8 mouse cellular contexts compared by ENCODE assay signal in the genomic region with DNA sequence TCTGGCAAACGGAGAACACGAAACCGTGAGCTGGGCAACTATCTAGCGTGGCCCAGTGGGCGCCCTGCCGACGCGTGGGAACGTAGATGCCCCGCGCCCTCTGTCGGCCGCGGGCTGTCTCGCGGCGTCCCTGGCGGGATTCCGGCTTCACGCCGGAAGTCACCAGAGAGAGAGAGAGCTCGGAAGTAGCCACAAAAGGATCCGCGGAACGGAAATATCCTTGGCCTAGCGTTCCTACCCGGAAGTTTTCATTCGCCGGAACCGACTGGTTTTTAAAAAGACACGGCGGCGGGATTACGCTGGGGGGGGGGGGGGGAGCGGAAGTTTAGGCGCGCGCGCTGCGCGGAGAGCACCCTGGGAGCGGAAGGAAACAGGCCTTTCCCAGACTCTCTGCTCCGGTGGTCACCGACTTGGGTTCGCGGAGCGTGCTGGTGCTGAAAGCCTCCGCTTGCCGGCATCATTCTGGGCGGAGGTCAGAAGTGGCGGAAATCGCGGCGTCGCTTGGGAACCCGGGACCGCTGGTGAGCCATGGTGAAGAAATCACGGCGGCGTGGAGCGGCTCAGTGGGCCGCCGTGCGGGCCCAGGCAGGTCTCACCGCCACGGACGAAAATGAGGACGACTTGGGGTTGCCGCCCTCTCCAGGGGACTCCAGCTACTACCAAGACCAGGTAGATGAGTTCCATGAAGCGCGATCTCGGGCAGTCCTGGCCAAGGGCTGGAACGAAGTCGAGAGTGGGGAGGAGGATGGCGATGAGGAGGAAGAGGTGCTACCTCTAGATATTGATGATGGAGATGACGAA. TPM values are rescaled to one million over a fixed set of nuclear protein-coding genes. Genes with fewer than 3 reads are reported as not detected.
A peak's percentile ranks its signal among the peaks of the same experiment; 100 is the strongest.
DNase-seq lines count a peak whose midpoint lies in the region; ATAC-seq and TF ChIP-seq lines count a peak whose summit lies in the region.

Gene Utp3 (plus strand): TSS at position 377 of the 801 bp plus-strand sequence.

- no peak; the same call in 1 of the 2 replicates for TF ChIP-seq CTCF in E14TG2a.4 (conservative IDR thresholded peaks at IDR 0.05; ENCODE audit: low read length)
- TF ChIP-seq CTCF in heart, postnatal 0 days (IDR thresholded peaks at IDR 0.05; ENCODE audit: low read depth), result peak; percentile 83
- TF ChIP-seq CTCF in testis, adult 2 months (IDR thresholded peaks at IDR 0.05; ENCODE audit: control insufficient read depth, insufficient read depth, insufficient replicate concordance, low read depth, low read length), result peak; percentile 62

- peak; percentile 90 for TF ChIP-seq EP300 in heart, postnatal 0 days (IDR thresholded peaks at IDR 0.05; ENCODE audit: low read depth)

- H3K4me2 ChIP-seq in forebrain, embryonic 12.5 days, result peak within 1 kb of the TSS; percentile 90
- H3K4me2 ChIP-seq in heart, postnatal 0 days (ENCODE audit: low read depth, low read length), result peak within 1 kb of the TSS; percentile 79
- peak within 1 kb of the TSS; percentile 77 for H3K4me2 ChIP-seq in liver, embryonic 16.5 days (ENCODE audit: low read depth, low read length)
- peak within 1 kb of the TSS; percentile 88 for H3K4me2 ChIP-seq in neural tube, embryonic 13.5 days

- peak within 1 kb of the TSS; percentile 91 for H3K27ac ChIP-seq in forebrain, embryonic 12.5 days
- H3K27ac ChIP-seq in heart, postnatal 0 days (ENCODE audit: low read depth), result peak within 1 kb of the TSS; percentile 96
- peak within 1 kb of the TSS; percentile 85 for H3K27ac ChIP-seq in liver, embryonic 16.5 days (ENCODE audit: low read length)
- H3K27ac ChIP-seq in neural tube, embryonic 13.5 days (replicated peaks), result peak within 1 kb of the TSS; percentile 90
- peak within 1 kb of the TSS; percentile 93 for H3K27ac ChIP-seq in testis, adult 2 months (ENCODE audit: control insufficient read depth, insufficient read depth, low read depth, low read length)

- peak; percentile 97 for ATAC-seq in forebrain, embryonic 12.5 days (ENCODE audit: low FRiP score)
- ATAC-seq in heart, postnatal 0 days (ENCODE audit: insufficient read depth, low read depth), result peak; percentile 94
- ATAC-seq in liver, embryonic 16.5 days (ENCODE audit: low read depth), result peak; percentile 94
- peak; percentile 97 for ATAC-seq in neural tube, embryonic 13.5 days (ENCODE audit: low read depth)

- H3K9me3 ChIP-seq in E14TG2a.4 (ENCODE audit: low read length), result no peaks in the 10 kb centered on the region
- no peaks in the 10 kb centered on the region for H3K9me3 ChIP-seq in forebrain, embryonic 12.5 days
- H3K9me3 ChIP-seq in heart, postnatal 0 days (replicated peaks; ENCODE audit: control insufficient read depth, low read length), result no peaks in the 10 kb centered on the region
- no peaks in the 10 kb centered on the region for H3K9me3 ChIP-seq in liver, embryonic 16.5 days (replicated peaks; ENCODE audit: control insufficient read depth, low read length)
- no peaks in the 10 kb centered on the region for H3K9me3 ChIP-seq in neural tube, embryonic 13.5 days

- H3K4me3 ChIP-seq in E14TG2a.4 (replicated peaks; ENCODE audit: low read length), result peak within 1 kb of the TSS; percentile 100
- H3K4me3 ChIP-seq in forebrain, embryonic 12.5 days (replicated peaks), result peak within 1 kb of the TSS; percentile 86
- peak within 1 kb of the TSS; percentile 84 for H3K4me3 ChIP-seq in heart, postnatal 0 days (ENCODE audit: low read depth, low read length)
- peak within 1 kb of the TSS; percentile 89 for H3K4me3 ChIP-seq in liver, embryonic 16.5 days (ENCODE audit: low read depth, low read length)
- peak within 1 kb of the TSS; percentile 90 for H3K4me3 ChIP-seq in neural tube, embryonic 13.5 days
- peak within 1 kb of the TSS; percentile 92 for H3K4me3 ChIP-seq in testis, adult 2 months (ENCODE audit: control insufficient read depth, low read depth, low read length)

- peak within 1 kb of the TSS; percentile 92 for H3K9ac ChIP-seq in forebrain, embryonic 12.5 days
- H3K9ac ChIP-seq in heart, postnatal 0 days (replicated peaks; ENCODE audit: low read depth, low read length), result peak within 1 kb of the TSS; percentile 89
- H3K9ac ChIP-seq in liver, embryonic 16.5 days (ENCODE audit: low read depth, low read length), result peak within 1 kb of the TSS; percentile 83
- peak within 1 kb of the TSS; percentile 79 for H3K9ac ChIP-seq in neural tube, embryonic 13.5 days

- under 1% methylated on average over 76 of the region's 76 CpGs for WGBS in forebrain, embryonic 12.5 days
- WGBS in heart, postnatal 0 days, result under 1% methylated on average over 75 of the region's 76 CpGs
- WGBS in liver, embryonic 16.5 days (ENCODE audit: insufficient replicate concordance), result under 1% methylated on average over 76 of the region's 76 CpGs
- under 1% methylated on average over 71 of the region's 76 CpGs for WGBS in neural tube, embryonic 13.5 days

- DNase-seq in c-Kit-positive CD71-positive TER-119-positive erythroid progenitor cells, embryonic 14.5 days (ENCODE audit: low spot score), result peak; percentile 100
- peak; percentile 95 for DNase-seq in heart, postnatal 0 days (ENCODE audit: low spot score)
- DNase-seq in kidney, postnatal 4 days, result peak; percentile 96 to 97

- no peaks in the 10 kb centered on the region for H3K27me3 ChIP-seq in E14TG2a.4 (ENCODE audit: insufficient read depth, low read length)
- H3K27me3 ChIP-seq in forebrain, embryonic 12.5 days, result no peaks in the 10 kb centered on the region
- H3K27me3 ChIP-seq in heart, postnatal 0 days (ENCODE audit: control insufficient read depth, insufficient read depth, low read length), result no peaks in the 10 kb centered on the region
- no peaks in the 10 kb centered on the region for H3K27me3 ChIP-seq in liver, embryonic 16.5 days (ENCODE audit: control insufficient read depth, insufficient read depth, low read depth, low read length)
- H3K27me3 ChIP-seq in neural tube, embryonic 13.5 days, result no peaks in the 10 kb centered on the region
- no peaks in the 10 kb centered on the region for H3K27me3 ChIP-seq in testis, adult 2 months (ENCODE audit: control insufficient read depth, insufficient read depth, low read length)

- peaks cover 43% of the 10 kb centered on the region for H3K4me1 ChIP-seq in E14TG2a.4 (replicated peaks; ENCODE audit: low read depth, low read length)
- H3K4me1 ChIP-seq in forebrain, embryonic 12.5 days, result peaks cover 23% of the 10 kb centered on the region
- peaks cover 19% of the 10 kb centered on the region for H3K4me1 ChIP-seq in heart, postnatal 0 days (ENCODE audit: control insufficient read depth, insufficient read depth)
- peaks cover 15% of the 10 kb centered on the region for H3K4me1 ChIP-seq in liver, embryonic 16.5 days (ENCODE audit: control insufficient read depth, low read depth, low read length)
- peaks cover 23% of the 10 kb centered on the region for H3K4me1 ChIP-seq in neural tube, embryonic 13.5 days (replicated peaks)
- H3K4me1 ChIP-seq in testis, adult 2 months (ENCODE audit: control insufficient read depth, insufficient read depth, low read length), result peaks cover 5% of the 10 kb centered on the region

- peaks cover 32% of the 10 kb centered on the region for H3K36me3 ChIP-seq in E14TG2a.4 (ENCODE audit: insufficient read depth, low read length)
- 0 out of 2 replicates have a peak, but pooled peaks cover 9% of the 10 kb centered on the region for H3K36me3 ChIP-seq in forebrain, embryonic 12.5 days (replicated peaks)
- H3K36me3 ChIP-seq in heart, postnatal 0 days (replicated peaks; ENCODE audit: control insufficient read depth, insufficient read depth, low read length), result no peaks in the 10 kb centered on the region
- H3K36me3 ChIP-seq in liver, embryonic 16.5 days (ENCODE audit: control insufficient read depth, insufficient read depth), result no peaks in the 10 kb centered on the region
- H3K36me3 ChIP-seq in neural tube, embryonic 13.5 days, result peaks cover 7% of the 10 kb centered on the region; the same call in 1 of the 2 replicates
- H3K36me3 ChIP-seq in testis, adult 2 months (ENCODE audit: control insufficient read depth, insufficient read depth, low read length), result no peaks in the 10 kb centered on the region

- peak; percentile 79 for TF ChIP-seq POLR2A in testis, adult 2 months (IDR thresholded peaks at IDR 0.05; ENCODE audit: control insufficient read depth, low read depth, low read length)

RNA-seq across cellular contexts. Expression of gene Utp3, which starts in this region (rescaled TPM):
- polyA plus RNA-seq in forebrain, embryonic 12.5 days (2016; fragmentation: Nextera tagmentation; extraction: Ambion mirVana), result 65.0 and 68.5 TPM in 2 replicates
- 6.3 and 13.4 TPM in 2 replicates for total RNA-seq in heart, postnatal 0 days (2014; rRNA removed; ENCODE audit: low replicate concordance)
- polyA plus RNA-seq in heart, postnatal 0 days (2015; fragmentation: Nextera tagmentation; extraction: Ambion mirVana), result 36.1 and 37.2 TPM in 2 replicates
- 25.1 and 27.2 TPM in 2 replicates for polyA plus RNA-seq in liver, embryonic 16.5 days (2015; fragmentation: Nextera tagmentation; extraction: Ambion mirVana)
- polyA plus RNA-seq in neural tube, embryonic 13.5 days (2015; fragmentation: Nextera tagmentation; extraction: Ambion mirVana), result 52.0 and 52.3 TPM in 2 replicates
- 8.4 and 8.6 TPM in 2 replicates for polyA plus RNA-seq in testis, adult 2 months (2012; rRNA removed)

Comparison
In these comparisons a context has a peak if more than half of its experiments do, and no peak if none do; other contexts are left out.
1. Peak in every context shown above with its lines: DNase-seq, ATAC-seq, H3K4me3 ChIP-seq and H3K27ac ChIP-seq.